Mouse (Mus musculus): Measurements from ENCODE around the gene Prr14l.
"Not testable (repeated sequence)": the region's sequence is repeated elsewhere in the genome, so short reads cannot be mapped to it uniquely, and the experiment has no call there.

Prr14l gene

GRCm38 (mm10) chr5:32786454-32786853, 67.6 kb downstream of the Prr14l start:
- DNase-seq (ENCODE audit: low spot score in 2 of 2) = not testable (repeated sequence)

GRCm38 (mm10) chr5:32785313-32785915, 68.6 kb downstream of the Prr14l start, which contains the start of gene Pisd:
Gene Pisd (minus strand): TSS chr5:32785646.
- peak; percentile 88 to 90 for DNase-seq (ENCODE audit: low spot score in 2 of 2)

- no peak for DNase-seq (ENCODE audit: low spot score in 2 of 2)
Observed at GRCm38 (mm10) chr5:32784726-32785125, 69.3 kb downstream of the Prr14l start.

- no peak for DNase-seq (ENCODE audit: low spot score in 2 of 2)
Observed at GRCm38 (mm10) chr5:32781596-32781995, 72.5 kb downstream of the Prr14l start.

GRCm38 (mm10) chr5:32778168-32778567, 75.9 kb downstream of the Prr14l start:
- DNase-seq (ENCODE audit: low spot score in 2 of 2) = no peak

- no peak for DNase-seq (ENCODE audit: low spot score in 2 of 2)
Observed at GRCm38 (mm10) chr5:32772361-32772760, 81.7 kb downstream of the Prr14l start.

GRCm38 (mm10) chr5:32767636-32768373, 86.3 kb downstream of the Prr14l start:
- DNase-seq (ENCODE audit: low spot score in 2 of 2) = no peak

- no peak for DNase-seq (ENCODE audit: low spot score in 2 of 2)
Observed at GRCm38 (mm10) chr5:32767004-32767403, 87.1 kb downstream of the Prr14l start.

GRCm38 (mm10) chr5:32761566-32762140, 92.4 kb downstream of the Prr14l start:
- DNase-seq (ENCODE audit: low spot score in 2 of 2) = no peak

GRCm38 (mm10) chr5:32760787-32761186, 93.3 kb downstream of the Prr14l start:
- no peak for DNase-seq (ENCODE audit: low spot score in 2 of 2)

GRCm38 (mm10) chr5:32760352-32760751, 93.7 kb downstream of the Prr14l start:
- DNase-seq (ENCODE audit: low spot score in 2 of 2) = not testable (repeated sequence)

GRCm38 (mm10) chr5:32759662-32760061, 94.4 kb downstream of the Prr14l start:
- no peak for DNase-seq (ENCODE audit: low spot score in 2 of 2)

GRCm38 (mm10) chr5:32756141-32756540, 97.9 kb downstream of the Prr14l start:
- DNase-seq (ENCODE audit: low spot score in 2 of 2) = no peak

GRCm38 (mm10) chr5:32751736-32752135, 102.3 kb downstream of the Prr14l start:
- no peak for DNase-seq (ENCODE audit: low spot score in 2 of 2)

- no peak for DNase-seq (ENCODE audit: low spot score in 2 of 2)
Observed at GRCm38 (mm10) chr5:32748936-32749335, 105.1 kb downstream of the Prr14l start.

GRCm38 (mm10) chr5:32747650-32748375, 106.2 kb downstream of the Prr14l start:
- DNase-seq (ENCODE audit: low spot score in 2 of 2) = no peak

- DNase-seq (ENCODE audit: low spot score in 2 of 2) = peak; percentile 60 to 81
Observed at GRCm38 (mm10) chr5:32745705-32746655, 108.1 kb downstream of the Prr14l start.

- no peak for DNase-seq (ENCODE audit: low spot score in 2 of 2)
Observed at GRCm38 (mm10) chr5:32742149-32742548, 111.9 kb downstream of the Prr14l start.

- DNase-seq (ENCODE audit: low spot score in 2 of 2) = not testable (repeated sequence)
Observed at GRCm38 (mm10) chr5:32741377-32741776, 112.7 kb downstream of the Prr14l start.

GRCm38 (mm10) chr5:32740850-32741249, 113.2 kb downstream of the Prr14l start:
- not testable (repeated sequence) for DNase-seq (ENCODE audit: low spot score in 2 of 2)

- no peak for DNase-seq (ENCODE audit: low spot score in 2 of 2)
Observed at GRCm38 (mm10) chr5:32740138-32740537, 113.9 kb downstream of the Prr14l start.

Measured in urinary bladder, adult 18-20 months (tissue).